13 mouse cellular contexts compared by ENCODE assay signal in genomic region chr15:12480369-12480768, GRCm38 (mm10).
DNase-seq lines count a peak whose midpoint lies in the region; ATAC-seq and TF ChIP-seq lines count a peak whose summit lies in the region.
"Had no signal": no experiment of that assay in that cellular context is flagged by ENCODE, and none has a peak within 500 bp of the region (broad histone marks: within the 10 kb centered on the region; RNA-seq: fewer than 3 reads in every experiment).

No protein-coding gene starts in this region.

- no peak for TF ChIP-seq CTCF in gastrocnemius, adult 2 months (IDR thresholded peaks at IDR 0.05)

- H3K4me2 ChIP-seq in heart, embryonic 12.5 days = no peak overlapping the region
- H3K4me2 ChIP-seq in embryonic facial prominence, embryonic 11.5 days (ENCODE audit: low read depth, low read length) = no peak overlapping the region
- no peak overlapping the region for H3K4me2 ChIP-seq in hindbrain, embryonic 15.5 days
- H3K4me2 ChIP-seq in neural tube, embryonic 11.5 days (ENCODE audit: low read depth) = no peak overlapping the region

- H3K4me1 ChIP-seq in heart, embryonic 12.5 days (replicated peaks) = peaks cover 13% of the 10 kb centered on the region
- no peaks in the 10 kb centered on the region for H3K4me1 ChIP-seq in embryonic facial prominence, embryonic 11.5 days (ENCODE audit: control insufficient read depth, insufficient read depth, low read length)
- peaks cover 8% of the 10 kb centered on the region for H3K4me1 ChIP-seq in hindbrain, embryonic 15.5 days (replicated peaks)
- H3K4me1 ChIP-seq in neural tube, embryonic 11.5 days (ENCODE audit: control insufficient read depth, insufficient read depth, low read length) = peaks cover 6% of the 10 kb centered on the region; the same call in 1 of the 2 replicates

- ATAC-seq in heart, embryonic 12.5 days (ENCODE audit: insufficient number of reproducible peaks, low FRiP score) = peak; percentile 57; the same call in 1 of the 2 replicates
- peak; percentile 80; the same call in 1 of the 2 replicates for ATAC-seq in embryonic facial prominence, embryonic 11.5 days (replicated peaks; ENCODE audit: insufficient number of reproducible peaks, low FRiP score, low TSS enrichment, low read depth)
- peak; percentile 25; the same call in 1 of the 2 replicates for ATAC-seq in hindbrain, embryonic 15.5 days (ENCODE audit: low FRiP score, low read depth)
- peak; percentile 73 for ATAC-seq in neural tube, embryonic 11.5 days (ENCODE audit: insufficient read depth, low FRiP score, low TSS enrichment)
- ATAC-seq: Patski had no signal

- 54% methylated on average over 3 of the region's 3 CpGs for WGBS in heart, embryonic 12.5 days
- 82% methylated on average over 3 of the region's 3 CpGs for WGBS in embryonic facial prominence, embryonic 11.5 days
- 38% methylated on average over 3 of the region's 3 CpGs for WGBS in hindbrain, embryonic 15.5 days
- 53% methylated on average over 3 of the region's 3 CpGs for WGBS in neural tube, embryonic 11.5 days

- H3K9ac ChIP-seq in heart, embryonic 12.5 days = no peak overlapping the region
- no peak overlapping the region for H3K9ac ChIP-seq in embryonic facial prominence, embryonic 11.5 days (replicated peaks; ENCODE audit: low read length)
- H3K9ac ChIP-seq in hindbrain, embryonic 15.5 days = no peak overlapping the region
- H3K9ac ChIP-seq in neural tube, embryonic 11.5 days (ENCODE audit: low read length) = no peak overlapping the region

- H3K9me3 ChIP-seq in heart, embryonic 12.5 days (replicated peaks) = no peaks in the 10 kb centered on the region
- H3K9me3 ChIP-seq in embryonic facial prominence, embryonic 11.5 days (replicated peaks; ENCODE audit: control insufficient read depth, low read length) = no peaks in the 10 kb centered on the region
- H3K9me3 ChIP-seq in hindbrain, embryonic 15.5 days = no peaks in the 10 kb centered on the region
- no peaks in the 10 kb centered on the region for H3K9me3 ChIP-seq in neural tube, embryonic 11.5 days (ENCODE audit: control insufficient read depth, low read length)

- no peaks in the 10 kb centered on the region for H3K27me3 ChIP-seq in heart, embryonic 12.5 days (replicated peaks)
- H3K27me3 ChIP-seq in embryonic facial prominence, embryonic 11.5 days (ENCODE audit: control insufficient read depth, insufficient read depth, low read length) = no peaks in the 10 kb centered on the region
- H3K27me3 ChIP-seq in hindbrain, embryonic 15.5 days = no peaks in the 10 kb centered on the region
- H3K27me3 ChIP-seq in neural tube, embryonic 11.5 days (ENCODE audit: control insufficient read depth, insufficient read depth, low read length) = no peaks in the 10 kb centered on the region
- H3K27me3 ChIP-seq: Patski had no signal

- no peak for DNase-seq in heart, adult 18-20 months
- peak; percentile 22 for DNase-seq in embryonic facial prominence, embryonic 11.5 days (ENCODE audit: low spot score)
- peak; percentile 33 for DNase-seq in neural tube, embryonic 11.5 days (ENCODE audit: low spot score)
- DNase-seq in layer of hippocampus, postnatal 36 days = no peak
- DNase-seq in left cerebral cortex, adult 9 months (ENCODE audit: low spot score in 2 of 2) = no peak
- DNase-seq in gastrocnemius, adult 2 months = no peak
- DNase-seq: cerebellum, adult 18-20 months; lung, adult 2 months had no signal

- no peak overlapping the region for H3K4me3 ChIP-seq in heart, embryonic 12.5 days
- no peak overlapping the region for H3K4me3 ChIP-seq in embryonic facial prominence, embryonic 11.5 days (ENCODE audit: low read depth, low read length)
- H3K4me3 ChIP-seq in hindbrain, embryonic 15.5 days = no peak overlapping the region
- no peak overlapping the region for H3K4me3 ChIP-seq in neural tube, embryonic 11.5 days (ENCODE audit: low read depth, low read length)
- H3K4me3 ChIP-seq in gastrocnemius, adult 2 months = no peak overlapping the region
- H3K4me3 ChIP-seq: left cerebral cortex, adult 2 months; myocyte had no signal

- intact Hi-C loops in gastrocnemius, adult 2 months (cut with DNase I) = no loop called here

- no peaks in the 10 kb centered on the region for H3K36me3 ChIP-seq in heart, embryonic 12.5 days
- H3K36me3 ChIP-seq in embryonic facial prominence, embryonic 11.5 days (replicated peaks; ENCODE audit: control insufficient read depth, insufficient read depth, low read depth, low read length) = no peaks in the 10 kb centered on the region
- H3K36me3 ChIP-seq in hindbrain, embryonic 15.5 days = no peaks in the 10 kb centered on the region
- no peaks in the 10 kb centered on the region for H3K36me3 ChIP-seq in neural tube, embryonic 11.5 days (ENCODE audit: control insufficient read depth, insufficient read depth, low read length)

- no peak overlapping the region for H3K27ac ChIP-seq in heart, embryonic 12.5 days (ENCODE audit: poor library complexity, severe bottlenecking)
- H3K27ac ChIP-seq in embryonic facial prominence, embryonic 11.5 days (replicated peaks; ENCODE audit: low read depth, low read length) = no peak overlapping the region
- no peak overlapping the region for H3K27ac ChIP-seq in hindbrain, embryonic 15.5 days (replicated peaks)
- H3K27ac ChIP-seq in neural tube, embryonic 11.5 days (ENCODE audit: low read depth, low read length) = no peak overlapping the region
- no peak overlapping the region for H3K27ac ChIP-seq in gastrocnemius, adult 2 months
- H3K27ac ChIP-seq: left cerebral cortex, adult 2 months had no signal

Comparison
In these comparisons a context has a peak if more than half of its experiments do, and no peak if none do; other contexts are left out.
1. ATAC-seq: peak in every context shown above with its lines; median percentile 80 in embryonic facial prominence, embryonic 11.5 days; 73 in neural tube, embryonic 11.5 days; 57 in heart, embryonic 12.5 days; 25 in hindbrain, embryonic 15.5 days.
2. DNase-seq: peak in embryonic facial prominence, embryonic 11.5 days (single experiment) and neural tube, embryonic 11.5 days (single experiment); none in heart, adult 18-20 months (0 of 2), layer of hippocampus, postnatal 36 days (0 of 2), left cerebral cortex, adult 9 months (0 of 2) and gastrocnemius, adult 2 months (single experiment).